Mouse (Mus musculus) lung, embryonic 14.5 days (tissue): ENCODE measurements around the gene Sqor. TPM values are rescaled to one million over a fixed set of nuclear protein-coding genes. Genes with fewer than 3 reads are reported as not detected.

Source experiments
- ATAC-seq: fragments of 200-750 bp; cut with Nextera tagmentation; 2 replicates; pipeline ENCODE4 v1.8.0; 2017; ENCODE audit warnings: mild to moderate bottlenecking, moderate TSS enrichment, moderate library complexity; ENCODE audit not compliant: insufficient read depth
- DNase-seq: peaks from one replicate; pipeline ENCODE4 v3.0.0-alpha.2; 2015
- H3K27ac ChIP-seq: fragments of 300-500 bp; sonication (generic); 2 replicates; pipeline ENCODE4 v1.5.1; 2014; ENCODE audit warnings: low read depth, mild to moderate bottlenecking, moderate library complexity
- H3K27me3 ChIP-seq: fragments of 300-500 bp; sonication (generic); 2 replicates; pipeline ENCODE4 v1.6.1; 2014; ENCODE audit warnings: low read length, control low read depth; ENCODE audit not compliant: insufficient read depth
- H3K36me3 ChIP-seq: fragments of 300-500 bp; sonication (generic); 2 replicates; pipeline ENCODE4 v1.6.1; 2014; ENCODE audit warnings: control low read depth; ENCODE audit not compliant: insufficient read depth
- H3K4me1 ChIP-seq: fragments of 300-500 bp; sonication (generic); 2 replicates; pipeline ENCODE4 v1.6.1; 2014; ENCODE audit warnings: antibody characterized with exemption, control low read depth; ENCODE audit not compliant: insufficient read depth
- H3K4me2 ChIP-seq: fragments of 300-500 bp; sonication (generic); 2 replicates; pipeline ENCODE4 v1.6.1; 2014; ENCODE audit warnings: mild to moderate bottlenecking
- H3K4me3 ChIP-seq: fragments of 300-500 bp; sonication (generic); 2 replicates; pipeline ENCODE4 v1.5.1; 2014; ENCODE audit warnings: low read depth, low read length
- H3K9ac ChIP-seq: fragments of 300-500 bp; sonication (generic); 2 replicates; pipeline ENCODE4 v1.6.1; 2014
- H3K9me3 ChIP-seq: fragments of 300-500 bp; sonication (generic); 2 replicates; pipeline ENCODE4 v1.6.1; 2016; ENCODE audit warnings: low read depth, low read length, control low read depth
- CTCF ChIP-seq: IDR thresholded peaks from 2 replicates; pipeline ENCODE4 v1.5.1; 2016; ENCODE audit warnings: antibody characterized with exemption, low read depth
- WGBS: fragments of 180-500 bp; shearing (Covaris S2); extraction: QIAGEN DNeasy Blood & Tissue Kit; methylation state at CpG from one replicate; pipeline ENCODE4 v1.1.7; 2014; 5-methylcytosine and 5-hydroxymethylcytosine counted together
- polyA plus RNA-seq: library from polyadenylated mRNA; unstranded; fragments of >200 nt; fragmentation: Nextera tagmentation; extraction: Ambion mirVana; gene quantifications from 2 replicates; pipeline ENCODE4 v1.2.1, GENCODE M21; 2014

Sqor gene
- polyA plus RNA-seq, 1 experiment from 2014 or later, result 6.3 TPM

DNA sequence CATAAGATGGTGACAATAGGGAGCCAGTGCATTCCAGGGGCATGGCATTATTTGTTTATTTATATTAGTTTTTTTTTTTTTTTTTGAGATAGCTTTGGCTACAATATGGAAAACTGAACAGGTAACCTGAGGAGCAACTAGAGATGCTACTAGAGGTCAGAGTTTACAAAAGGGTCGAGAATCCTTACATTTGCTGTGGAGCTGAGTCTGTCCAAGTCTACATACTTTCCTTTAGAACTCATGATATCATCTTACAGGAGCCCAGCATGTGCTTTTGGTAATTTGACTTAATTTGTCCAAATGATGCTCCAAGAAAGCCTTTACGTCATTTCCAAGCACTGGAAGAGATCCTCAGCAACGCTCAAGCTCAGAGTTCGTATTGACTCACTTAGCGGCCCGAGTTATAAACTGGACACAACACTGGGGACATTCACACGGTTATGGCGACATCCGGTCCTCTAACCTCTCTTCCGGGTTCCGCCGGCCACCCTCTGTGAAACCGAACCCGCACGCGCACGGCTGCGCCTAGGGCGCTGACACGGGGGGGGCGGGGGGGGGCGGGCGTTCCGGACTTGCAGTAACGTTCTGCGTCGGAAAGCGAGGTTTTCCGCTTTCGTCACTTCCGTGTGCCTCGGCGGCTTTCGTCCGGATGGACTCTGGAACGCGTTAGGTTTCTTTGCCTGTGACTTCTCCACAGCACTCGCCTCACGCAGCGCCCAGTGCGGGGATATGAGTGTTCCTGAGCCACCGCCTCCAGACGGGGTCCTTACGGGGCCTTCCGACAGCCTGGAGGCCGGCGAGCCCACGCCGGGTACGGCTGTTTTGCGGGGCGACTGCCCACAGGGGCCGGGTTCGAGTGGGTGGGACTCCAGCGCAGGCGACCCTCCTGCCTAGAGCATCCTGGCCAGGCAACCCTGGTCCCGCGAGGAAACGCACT is 26.9 kb upstream of the Sqor start, which contains the start of gene Bloc1s6:
TSS of gene Bloc1s6 (plus strand) at position 610 of the 937 bp plus-strand sequence.
- DNase-seq (peak; percentile 98), ATAC-seq (peak; percentile 97)
- no peak for TF ChIP-seq CTCF
- Histone ChIP-seq H3K4me1 (no peaks in the 10 kb centered on the region), H3K4me2 (peak within 1 kb of the TSS; percentile 80), H3K9me3 (no peaks in the 10 kb centered on the region), H3K27me3 (no peaks in the 10 kb centered on the region), H3K27ac (peak within 1 kb of the TSS; percentile 94), H3K4me3 (peak within 1 kb of the TSS; percentile 81), H3K36me3 (peaks cover 5% of the 10 kb centered on the region; the same call in 1 of the 2 replicates), H3K9ac (peak within 1 kb of the TSS; percentile 89)
- under 1% methylated on average over 54 of the region's 59 CpGs for WGBS

DNA sequence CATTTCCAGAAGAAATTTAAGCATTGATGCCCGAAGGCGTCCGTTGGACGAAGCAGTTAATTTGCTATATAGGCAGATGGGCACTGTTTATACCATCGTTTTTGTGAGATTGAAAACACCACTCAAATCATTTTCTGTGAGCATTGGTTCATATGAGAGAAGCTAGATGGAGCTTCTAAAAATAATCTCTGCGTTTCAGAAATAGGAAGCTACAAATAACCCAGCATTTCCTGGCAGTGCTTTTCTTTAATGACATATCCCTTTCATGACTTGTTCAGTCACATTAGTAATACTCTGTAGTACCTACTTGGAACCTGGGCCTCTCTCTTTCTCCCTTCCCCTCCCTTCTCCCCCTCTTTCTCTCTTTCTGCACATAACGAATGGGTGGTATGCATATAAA is 26.0 kb upstream of the Sqor start:
- 22% methylated on average over 7 of the region's 7 CpGs for WGBS
- peak overlapping the region; percentile 81 for H3K4me3 ChIP-seq
- no peaks in the 10 kb centered on the region for H3K27me3 ChIP-seq
- peak overlapping the region; percentile 94; the same call in 1 of the 2 replicates for H3K27ac ChIP-seq
- H3K4me1 ChIP-seq, result no peaks in the 10 kb centered on the region
- TF ChIP-seq CTCF, result no peak
- ATAC-seq (no peak), DNase-seq (no peak)
- no peaks in the 10 kb centered on the region for H3K9me3 ChIP-seq
- H3K9ac ChIP-seq, result peak overlapping the region; percentile 89
- peak overlapping the region; percentile 80 for H3K4me2 ChIP-seq
- peaks cover 9% of the 10 kb centered on the region; the same call in 1 of the 2 replicates for H3K36me3 ChIP-seq

DNA sequence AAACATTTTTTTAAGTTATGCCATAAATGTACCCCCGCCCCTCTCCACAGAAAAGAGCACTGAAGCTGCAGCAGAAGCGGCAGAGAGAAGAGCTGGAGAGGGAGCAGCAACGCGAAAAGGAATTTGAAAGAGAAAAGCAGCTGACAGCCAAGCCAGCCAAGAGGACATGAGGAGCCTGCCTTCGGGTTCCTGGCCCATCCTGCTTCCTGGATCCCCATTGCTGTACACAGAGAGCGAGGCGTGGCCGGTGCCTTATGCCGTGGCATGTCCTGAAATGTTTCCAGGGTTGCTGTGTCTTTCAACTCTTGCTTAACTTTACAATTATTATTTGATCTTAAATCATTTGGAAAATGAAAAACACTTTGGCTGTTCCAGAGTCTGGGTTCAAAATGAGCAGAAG is 18.6 kb upstream of the Sqor start:
- Histone ChIP-seq H3K4me2 (no peak overlapping the region), H3K9ac (no peak overlapping the region), H3K9me3 (no peaks in the 10 kb centered on the region), H3K27ac (no peak overlapping the region), H3K36me3 (peaks cover 36% of the 10 kb centered on the region), H3K27me3 (no peaks in the 10 kb centered on the region), H3K4me1 (no peaks in the 10 kb centered on the region), H3K4me3 (no peak overlapping the region)
- no peak for TF ChIP-seq CTCF
- whole genome bisulfite sequencing, result 87% methylated on average over 9 of the region's 9 CpGs
- ATAC-seq (no peak), DNase-seq (no peak)

DNA sequence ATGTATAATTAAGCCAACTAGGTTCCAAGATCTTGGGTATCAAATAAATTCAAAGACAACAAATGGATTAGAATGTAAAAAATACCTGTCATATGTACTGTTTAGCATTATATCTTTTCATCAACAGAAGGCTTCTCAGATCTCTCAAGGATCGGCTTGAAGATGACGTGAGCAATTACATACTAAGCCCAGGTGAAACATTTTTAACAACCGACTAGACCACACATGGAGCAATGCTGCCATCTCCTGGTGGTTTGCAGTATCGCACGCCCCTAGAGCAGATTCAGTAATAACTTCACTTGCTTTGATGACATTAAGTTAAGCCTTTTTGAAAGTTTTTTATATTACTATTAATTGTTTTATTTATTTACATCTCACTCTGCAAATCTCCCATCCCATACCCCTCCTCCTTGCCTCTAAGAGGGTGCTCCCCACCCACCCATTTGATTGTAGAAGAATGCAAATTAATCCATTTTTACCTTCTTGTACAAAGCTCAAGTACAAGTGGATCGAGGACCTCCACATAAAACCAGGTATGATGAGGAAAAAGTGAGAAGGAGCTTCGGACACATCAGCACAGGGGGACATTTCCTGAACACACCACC is 11.2 kb upstream of the Sqor start:
- H3K4me3 ChIP-seq, result no peak overlapping the region
- no peaks in the 10 kb centered on the region for H3K36me3 ChIP-seq
- no peaks in the 10 kb centered on the region for H3K4me1 ChIP-seq
- 16% methylated on average over 7 of the region's 7 CpGs for WGBS
- no peak overlapping the region for H3K4me2 ChIP-seq
- H3K9ac ChIP-seq, result no peak overlapping the region
- H3K9me3 ChIP-seq, result no peaks in the 10 kb centered on the region
- H3K27me3 ChIP-seq, result no peaks in the 10 kb centered on the region
- DNase-seq (peak; percentile 85), ATAC-seq (no peak)
- TF ChIP-seq CTCF, result peak; percentile 95
- no peak overlapping the region for H3K27ac ChIP-seq

DNA sequence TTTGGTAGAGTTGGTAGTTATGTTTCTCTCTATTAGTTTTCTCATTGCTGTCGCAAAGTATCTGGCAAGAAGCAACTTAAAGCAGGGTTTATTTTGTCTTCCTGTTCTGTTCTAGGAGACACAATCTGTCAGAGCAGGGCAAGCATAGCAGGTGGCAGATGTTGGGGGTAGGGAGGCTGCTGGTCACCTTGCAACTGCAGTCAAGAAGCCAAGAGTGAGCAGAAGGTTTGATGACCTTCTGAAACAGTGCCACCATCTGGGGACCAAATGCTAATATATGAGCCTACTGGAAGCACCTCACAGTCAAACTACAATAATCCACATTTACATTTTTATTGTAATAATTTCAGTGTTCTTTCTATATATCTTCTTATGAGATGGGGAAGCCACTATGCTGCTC is 5.2 kb upstream of the Sqor start:
- Histone ChIP-seq H3K9ac (no peak overlapping the region), H3K27me3 (no peaks in the 10 kb centered on the region), H3K4me2 (no peak overlapping the region), H3K4me1 (no peaks in the 10 kb centered on the region), H3K4me3 (no peak overlapping the region), H3K27ac (no peak overlapping the region), H3K36me3 (no peaks in the 10 kb centered on the region), H3K9me3 (no peaks in the 10 kb centered on the region)
- 82% methylated on average over 1 of the region's 1 CpGs for WGBS
- DNase-seq, result no peak
- TF ChIP-seq CTCF, result no peak
- ATAC-seq, result no peak

DNA sequence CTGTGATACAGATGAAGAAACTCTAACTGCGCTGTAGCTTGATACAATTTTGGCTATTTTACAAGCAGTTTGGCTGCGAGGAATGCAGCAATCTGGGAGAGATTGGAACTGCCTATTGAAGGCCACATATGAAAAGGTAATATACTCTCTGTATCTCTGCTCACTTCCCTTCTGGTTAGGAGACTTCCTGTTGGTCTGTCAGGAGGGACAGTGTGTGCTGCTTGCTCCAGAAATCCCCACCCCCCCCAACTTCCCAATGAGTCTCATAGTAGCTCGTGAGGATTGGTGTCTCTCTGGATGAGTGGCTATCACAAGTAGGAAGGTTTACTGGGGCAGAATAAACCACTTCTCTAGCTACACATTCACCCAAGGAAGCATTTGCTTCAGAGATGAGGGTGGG is 2.0 kb upstream of the Sqor start:
- 55% methylated on average over 3 of the region's 3 CpGs for WGBS
- ATAC-seq, result no peak
- 0 out of 2 replicates have a peak, but pooled peaks cover 5% of the 10 kb centered on the region for H3K27me3 ChIP-seq

GRCm38 (mm10) chr2:122764526-122764925 is 511 bp upstream of the Sqor start:
- H3K4me3 ChIP-seq, result peak overlapping the region; percentile 45

More for the DNA sequence above, 2.0 kb upstream of the Sqor start:
- DNase-seq, result no peak
- no peak for TF ChIP-seq CTCF
- no peaks in the 10 kb centered on the region for H3K9me3 ChIP-seq
- no peaks in the 10 kb centered on the region for H3K36me3 ChIP-seq
- H3K4me2 ChIP-seq, result no peak overlapping the region
- H3K4me3 ChIP-seq, result no peak overlapping the region
- no peak overlapping the region for H3K27ac ChIP-seq
- no peak overlapping the region for H3K9ac ChIP-seq
- no peaks in the 10 kb centered on the region for H3K4me1 ChIP-seq

More at GRCm38 (mm10) chr2:122764526-122764925, 511 bp upstream of the Sqor start:
- no peaks in the 10 kb centered on the region for H3K9me3 ChIP-seq
- no peak overlapping the region for H3K9ac ChIP-seq
- no peaks in the 10 kb centered on the region for H3K4me1 ChIP-seq
- no peak overlapping the region for H3K27ac ChIP-seq
- DNase-seq (no peak), ATAC-seq (no peak)
- H3K27me3 ChIP-seq, result 0 out of 2 replicates have a peak, but pooled peaks cover 5% of the 10 kb centered on the region
- peak overlapping the region; percentile 83 for H3K4me2 ChIP-seq
- H3K36me3 ChIP-seq, result no peaks in the 10 kb centered on the region
- WGBS, result 45% methylated on average over 6 of the region's 6 CpGs
- TF ChIP-seq CTCF, result no peak
